Mouse (Mus musculus): Measurements from ENCODE around the gene Kri1. TPM values are rescaled to one million over a fixed set of nuclear protein-coding genes. Genes with fewer than 3 reads are reported as not detected.
"Not testable (repeated sequence)": the region's sequence is repeated elsewhere in the genome, so short reads cannot be mapped to it uniquely, and the experiment has no call there.

Gene Kri1
- polyA plus RNA-seq, 1 experiment from 2014 or later: 17.9 TPM

DNA sequence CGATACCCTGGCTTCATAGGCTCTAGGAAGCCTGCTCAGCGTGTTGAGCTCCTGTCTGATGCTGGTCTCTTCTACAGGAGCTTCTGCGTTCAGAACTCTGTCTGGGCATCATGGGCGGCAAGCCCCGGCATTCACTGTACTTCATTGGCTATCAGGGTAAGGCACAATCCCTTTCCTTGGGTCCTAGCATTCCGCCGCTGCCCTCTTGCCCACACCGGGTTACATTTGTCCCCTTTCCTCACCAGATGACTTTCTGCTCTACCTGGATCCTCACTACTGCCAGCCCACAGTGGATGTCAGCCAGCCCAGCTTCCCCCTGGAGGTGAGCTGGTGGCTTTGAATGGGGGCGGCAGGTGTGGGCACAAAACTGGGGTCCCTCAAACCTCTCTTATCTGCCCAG lies 15.4 kb downstream of the Kri1 start:
- ATAC-seq (ENCODE audit: insufficient number of reproducible peaks, insufficient read depth, low FRiP score, low TSS enrichment): no peak
- peaks cover 92% of the 10 kb centered on the region for H3K36me3 ChIP-seq
- no peaks in the 10 kb centered on the region for H3K9me3 ChIP-seq
- no peak overlapping the region for H3K9ac ChIP-seq
- H3K27me3 ChIP-seq: no peaks in the 10 kb centered on the region
- H3K4me2 ChIP-seq (replicated peaks): no peak overlapping the region
- no peaks in the 10 kb centered on the region for H3K4me1 ChIP-seq
- no peak overlapping the region for H3K4me3 ChIP-seq
- WGBS: 91% methylated on average over 9 of the region's 9 CpGs
- H3K27ac ChIP-seq: no peak overlapping the region

DNA sequence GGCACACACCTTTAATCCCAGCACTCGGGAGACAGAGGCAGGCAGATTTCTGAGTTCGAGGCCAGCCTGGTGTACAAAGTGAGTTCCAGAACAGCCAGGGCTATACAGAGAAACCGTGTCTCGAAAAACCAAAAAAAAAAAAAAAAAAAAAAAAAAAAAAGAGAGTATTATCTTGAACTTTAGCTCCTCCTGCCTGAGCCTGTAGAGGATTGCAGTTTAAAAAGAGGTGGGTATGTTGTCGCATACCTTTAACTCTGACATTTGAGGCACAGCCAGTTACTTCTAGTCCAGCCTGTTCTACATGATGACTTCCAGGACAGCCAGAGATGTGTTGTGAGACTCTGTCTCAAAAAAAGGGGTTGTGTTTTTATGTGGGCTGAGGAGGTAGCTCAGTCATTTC lies 18.2 kb downstream of the Kri1 start:
- not testable (repeated sequence) for H3K9me3 ChIP-seq; H3K9ac ChIP-seq; H3K4me3 ChIP-seq; H3K27me3 ChIP-seq; H3K27ac ChIP-seq; H3K4me2 ChIP-seq (replicated peaks); ATAC-seq (ENCODE audit: insufficient number of reproducible peaks, insufficient read depth, low FRiP score, low TSS enrichment)
- Histone ChIP-seq H3K4me1 (peaks cover 15% of the 10 kb centered on the region), H3K36me3 (peaks cover 74% of the 10 kb centered on the region)
- WGBS: 78% methylated on average over 5 of the region's 5 CpGs

DNA sequence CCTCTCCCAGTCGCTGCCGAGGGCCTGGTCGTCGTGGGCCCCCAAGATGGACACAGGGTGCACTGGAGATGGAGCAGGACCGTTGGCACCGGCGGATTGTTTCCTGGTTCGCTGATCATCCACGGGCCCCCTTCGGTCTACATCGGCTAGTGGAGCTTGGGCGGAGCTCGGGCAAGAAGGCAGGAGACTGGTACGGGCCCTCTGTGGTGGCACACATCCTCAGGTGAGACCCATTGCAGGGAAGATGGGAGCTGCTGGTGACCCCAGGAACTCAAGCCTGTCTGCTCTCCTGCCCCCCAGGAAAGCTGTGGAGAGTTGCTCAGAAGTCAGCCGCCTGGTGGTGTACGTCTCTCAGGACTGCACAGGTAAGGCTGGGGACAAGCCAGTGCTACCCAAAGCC lies 19.5 kb downstream of the Kri1 start:
- H3K9ac ChIP-seq: no peak overlapping the region
- H3K27ac ChIP-seq: no peak overlapping the region
- 95% methylated on average over 16 of the region's 16 CpGs for WGBS
- H3K27me3 ChIP-seq: no peaks in the 10 kb centered on the region
- H3K4me3 ChIP-seq: no peak overlapping the region
- H3K9me3 ChIP-seq: no peaks in the 10 kb centered on the region
- peaks cover 19% of the 10 kb centered on the region for H3K4me1 ChIP-seq
- peaks cover 61% of the 10 kb centered on the region for H3K36me3 ChIP-seq
- no peak for ATAC-seq (ENCODE audit: insufficient number of reproducible peaks, insufficient read depth, low FRiP score, low TSS enrichment)
- H3K4me2 ChIP-seq (replicated peaks): no peak overlapping the region

DNA sequence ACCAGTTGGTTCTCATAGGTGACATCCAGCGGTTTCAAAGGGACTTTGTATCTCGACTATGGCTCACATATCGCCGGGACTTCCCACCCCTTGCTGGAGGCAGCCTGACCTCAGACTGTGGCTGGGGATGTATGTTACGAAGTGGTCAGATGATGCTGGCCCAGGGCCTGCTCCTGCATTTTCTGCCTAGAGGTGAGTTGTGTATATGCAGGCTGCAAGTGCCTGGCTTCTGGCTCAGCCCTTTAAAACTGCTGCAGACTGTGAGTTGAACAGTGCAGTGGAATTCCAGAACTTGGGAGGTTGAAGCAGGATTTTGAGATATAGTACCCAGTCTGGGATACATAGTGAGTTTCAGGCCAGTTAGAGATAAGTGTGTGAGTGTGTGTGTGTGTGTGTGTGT lies 20.9 kb downstream of the Kri1 start:
- Histone ChIP-seq H3K9ac (no peak overlapping the region), H3K4me3 (no peak overlapping the region), H3K4me1 (peaks cover 19% of the 10 kb centered on the region), H3K27me3 (no peaks in the 10 kb centered on the region), H3K36me3 (peaks cover 49% of the 10 kb centered on the region), H3K27ac (no peak overlapping the region), H3K4me2 (replicated peaks) (no peak overlapping the region), H3K9me3 (no peaks in the 10 kb centered on the region)
- ATAC-seq (ENCODE audit: insufficient number of reproducible peaks, insufficient read depth, low FRiP score, low TSS enrichment): no peak
- WGBS: 89% methylated on average over 5 of the region's 5 CpGs

DNA sequence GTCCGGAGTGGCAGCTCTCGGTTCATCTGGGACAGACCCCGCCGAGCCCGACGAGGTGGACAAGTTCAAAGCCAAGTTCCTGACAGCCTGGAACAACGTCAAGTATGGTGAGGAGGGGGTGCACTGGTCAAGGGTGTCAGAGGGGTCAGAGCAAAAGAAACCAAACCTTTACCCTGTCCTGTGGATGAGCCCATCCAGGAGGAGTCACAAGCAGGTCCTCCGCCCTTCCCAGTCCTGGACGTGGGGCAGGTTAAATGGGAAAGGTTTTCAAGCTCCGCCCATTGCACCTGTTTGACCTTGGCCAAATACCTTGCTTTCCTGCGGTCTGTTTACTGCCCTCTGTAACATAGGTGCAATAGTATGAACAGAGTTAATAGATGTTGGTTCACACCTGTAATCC lies 22.2 kb downstream of the Kri1 start:
- peak overlapping the region; percentile 82 for H3K4me2 ChIP-seq (replicated peaks)
- peaks cover 36% of the 10 kb centered on the region for H3K36me3 ChIP-seq
- no peaks in the 10 kb centered on the region for H3K27me3 ChIP-seq
- H3K27ac ChIP-seq: no peak overlapping the region
- peak overlapping the region; percentile 80 for H3K4me3 ChIP-seq
- 5% methylated on average over 11 of the region's 11 CpGs for WGBS
- no peaks in the 10 kb centered on the region for H3K9me3 ChIP-seq
- H3K4me1 ChIP-seq: peaks cover 19% of the 10 kb centered on the region
- H3K9ac ChIP-seq: peak overlapping the region; percentile 81
- ATAC-seq (ENCODE audit: insufficient number of reproducible peaks, insufficient read depth, low FRiP score, low TSS enrichment): 0 out of 2 replicates have a peak, but pooled peaks have one; percentile 9

DNA sequence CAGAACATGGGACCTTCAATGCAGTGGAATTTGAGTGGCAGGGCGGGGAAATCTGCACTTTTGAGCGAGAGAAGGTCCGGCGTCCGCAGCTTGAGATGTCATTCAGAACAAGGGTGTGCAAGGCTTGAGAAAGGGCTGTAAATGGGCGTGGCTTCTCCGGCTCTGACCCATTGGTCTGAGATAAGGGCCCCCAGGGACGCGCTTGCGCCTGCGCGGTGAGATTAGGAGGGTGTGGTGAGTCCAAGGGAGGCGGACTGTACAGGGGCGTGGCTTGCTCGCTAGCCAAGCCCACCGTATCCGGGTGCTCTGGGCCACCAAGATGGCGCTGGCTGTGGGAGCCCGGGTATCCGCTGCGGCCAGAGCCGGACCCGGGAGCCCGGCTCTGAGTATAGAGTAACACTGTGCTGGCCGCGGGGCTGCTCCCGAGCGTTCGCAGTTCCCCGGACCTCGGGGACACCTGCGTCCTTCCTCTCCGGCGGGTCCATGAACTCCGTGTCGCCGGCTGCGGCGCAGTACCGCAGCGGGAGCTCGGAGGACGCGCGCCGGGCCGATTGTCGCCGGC lies 22.7 kb downstream of the Kri1 start, which contains the start of gene Atg4d:
Atg4d (plus strand) TSS at position 294 of the 562 bp plus-strand sequence.
- H3K4me1 ChIP-seq: peaks cover 19% of the 10 kb centered on the region
- no peaks in the 10 kb centered on the region for H3K9me3 ChIP-seq
- WGBS: under 1% methylated on average over 49 of the region's 49 CpGs
- H3K4me3 ChIP-seq: peak within 1 kb of the TSS; percentile 80
- peak within 1 kb of the TSS; percentile 81 for H3K9ac ChIP-seq
- peak within 1 kb of the TSS; percentile 77 for H3K27ac ChIP-seq
- peaks cover 31% of the 10 kb centered on the region for H3K36me3 ChIP-seq
- H3K27me3 ChIP-seq: no peaks in the 10 kb centered on the region
- ATAC-seq (ENCODE audit: insufficient number of reproducible peaks, insufficient read depth, low FRiP score, low TSS enrichment): peak; percentile 93
- peak within 1 kb of the TSS; percentile 82 for H3K4me2 ChIP-seq (replicated peaks)

DNA sequence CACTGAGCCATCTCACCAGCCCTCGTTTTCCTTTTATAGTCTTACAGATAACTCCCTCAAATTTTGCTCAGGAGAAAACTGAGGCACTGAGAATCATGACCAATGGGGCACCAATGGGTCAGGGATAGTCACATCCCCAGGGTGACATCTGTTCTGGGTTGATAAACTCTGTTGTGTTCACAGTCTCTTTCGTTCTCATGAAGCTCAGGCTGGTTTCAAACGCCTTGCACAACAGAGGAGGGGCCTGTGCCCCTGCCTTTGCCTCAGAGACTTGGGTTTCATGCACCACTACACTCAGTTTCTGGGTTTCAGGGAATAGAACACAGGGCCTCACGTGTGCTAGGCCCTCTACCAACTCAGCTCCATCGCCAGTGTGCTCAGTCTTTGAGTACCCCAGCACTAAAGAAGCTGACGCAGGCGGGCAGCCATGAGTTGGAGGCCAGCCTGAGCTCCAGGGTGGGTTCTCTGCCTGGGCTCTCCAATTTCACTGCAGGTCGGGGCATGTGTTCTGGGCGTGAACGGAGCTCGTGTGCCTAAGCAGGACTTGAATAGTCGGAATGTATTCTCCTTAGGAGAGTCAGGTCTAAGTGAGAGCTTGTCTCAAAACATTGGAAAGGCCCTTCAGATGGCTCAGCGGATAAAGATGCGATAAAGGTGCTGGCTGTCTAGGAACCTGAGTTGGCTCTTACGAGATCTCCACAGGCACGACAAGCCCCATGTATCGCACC lies 23.3 kb downstream of the Kri1 start:
- Histone ChIP-seq H3K36me3 (peaks cover 26% of the 10 kb centered on the region), H3K4me3 (peak overlapping the region; percentile 80)
- WGBS: 15% methylated on average over 17 of the region's 17 CpGs

DNA sequence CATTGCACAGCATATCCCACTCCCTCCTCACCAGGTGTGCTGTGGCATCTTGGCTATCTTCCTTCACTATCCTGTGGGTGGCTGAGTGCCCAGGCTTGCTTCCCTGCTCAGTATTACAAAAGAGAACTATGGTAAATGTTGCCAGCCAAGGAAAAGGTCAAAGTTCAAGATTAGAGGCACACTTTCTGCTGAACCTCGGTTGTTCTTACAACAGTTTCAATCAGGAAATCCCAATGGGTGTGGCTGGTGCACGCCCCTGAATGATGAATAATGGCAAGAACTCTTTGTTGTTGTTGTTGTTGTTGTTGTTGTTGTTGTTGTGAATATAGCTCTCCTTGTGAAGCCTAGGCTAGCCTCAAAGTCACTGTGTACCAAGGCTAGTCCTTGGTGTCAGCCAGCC lies 25.9 kb downstream of the Kri1 start:
- no peak for ATAC-seq (ENCODE audit: insufficient number of reproducible peaks, insufficient read depth, low FRiP score, low TSS enrichment)
- peaks cover 5% of the 10 kb centered on the region; the same call in 1 of the 2 replicates for H3K36me3 ChIP-seq
- no peak overlapping the region for H3K27ac ChIP-seq
- H3K9ac ChIP-seq: no peak overlapping the region
- H3K4me2 ChIP-seq (replicated peaks): no peak overlapping the region
- H3K9me3 ChIP-seq: no peaks in the 10 kb centered on the region
- H3K4me3 ChIP-seq: no peak overlapping the region
- H3K4me1 ChIP-seq: peaks cover 17% of the 10 kb centered on the region
- no peaks in the 10 kb centered on the region for H3K27me3 ChIP-seq
- 68% methylated on average over 2 of the region's 2 CpGs for WGBS

More for the DNA sequence above, 23.3 kb downstream of the Kri1 start:
- peak overlapping the region; percentile 82 for H3K4me2 ChIP-seq (replicated peaks)
- H3K4me1 ChIP-seq: peaks cover 19% of the 10 kb centered on the region
- no peaks in the 10 kb centered on the region for H3K27me3 ChIP-seq
- peak overlapping the region; percentile 77 for H3K27ac ChIP-seq
- no peaks in the 10 kb centered on the region for H3K9me3 ChIP-seq
- ATAC-seq (ENCODE audit: insufficient number of reproducible peaks, insufficient read depth, low FRiP score, low TSS enrichment): peak; percentile 42
- H3K9ac ChIP-seq: peak overlapping the region; percentile 81; the same call in 1 of the 2 replicates

DNA sequence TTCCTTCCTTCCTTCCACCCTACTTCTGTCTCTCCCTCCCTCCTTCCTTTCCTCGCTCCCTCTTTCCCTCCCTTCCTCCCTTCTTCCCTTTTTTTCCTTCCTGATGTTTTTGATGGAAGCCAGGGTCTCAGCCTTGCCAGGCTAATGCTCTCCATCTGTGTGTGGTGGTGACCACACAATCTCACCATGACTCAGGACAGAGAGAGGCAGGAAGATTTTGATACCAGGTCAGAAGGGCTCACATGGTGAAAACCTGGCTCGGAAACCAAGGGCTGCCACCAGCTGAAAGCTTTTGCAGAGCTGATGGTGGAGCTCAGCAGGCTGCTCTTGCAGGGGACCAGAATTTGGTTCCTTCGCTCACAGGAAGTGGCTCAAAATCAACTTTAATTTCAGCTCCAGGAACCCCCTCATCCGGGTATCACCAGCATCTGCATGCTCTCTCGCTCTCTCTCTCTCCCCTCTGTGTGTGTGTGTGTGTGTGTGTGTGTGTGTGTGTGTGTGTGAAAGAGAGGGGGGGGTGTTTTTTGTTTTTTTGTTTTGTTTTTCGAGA lies 27.2 kb downstream of the Kri1 start:
- Histone ChIP-seq H3K9me3 (no peaks in the 10 kb centered on the region), H3K4me3 (no peak overlapping the region), H3K36me3 (no peaks in the 10 kb centered on the region), H3K4me1 (peaks cover 7% of the 10 kb centered on the region), H3K4me2 (replicated peaks) (no peak overlapping the region), H3K9ac (no peak overlapping the region), H3K27ac (no peak overlapping the region), H3K27me3 (no peaks in the 10 kb centered on the region)
- 61% methylated on average over 6 of the region's 6 CpGs for WGBS
- no peak for ATAC-seq (ENCODE audit: insufficient number of reproducible peaks, insufficient read depth, low FRiP score, low TSS enrichment)

DNA sequence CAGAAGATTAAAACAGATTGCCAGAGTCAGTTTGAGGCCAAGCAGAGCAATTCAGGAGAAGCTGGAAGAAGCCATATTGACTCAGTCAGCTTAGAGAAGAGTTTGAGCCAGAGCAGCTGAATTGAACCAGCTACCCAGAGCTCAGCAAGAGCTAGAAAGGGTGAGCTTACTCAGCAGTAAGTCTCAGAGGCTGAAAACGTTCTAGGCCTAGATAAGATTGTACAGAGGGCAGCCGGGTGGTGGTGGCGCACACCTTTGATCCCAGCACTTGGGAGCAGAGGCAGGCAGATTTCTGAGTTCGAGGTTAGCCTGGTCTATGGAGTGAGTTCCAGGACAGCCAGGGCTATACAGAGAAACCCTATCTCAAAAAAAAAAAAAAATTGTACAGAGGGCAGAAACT lies 31.4 kb downstream of the Kri1 start:
- H3K4me3 ChIP-seq; H3K36me3 ChIP-seq; H3K4me2 ChIP-seq (replicated peaks); H3K27ac ChIP-seq; H3K9me3 ChIP-seq; H3K4me1 ChIP-seq; ATAC-seq (ENCODE audit: insufficient number of reproducible peaks, insufficient read depth, low FRiP score, low TSS enrichment); H3K27me3 ChIP-seq; H3K9ac ChIP-seq: not testable (repeated sequence)
- 78% methylated on average over 4 of the region's 4 CpGs for WGBS

DNA sequence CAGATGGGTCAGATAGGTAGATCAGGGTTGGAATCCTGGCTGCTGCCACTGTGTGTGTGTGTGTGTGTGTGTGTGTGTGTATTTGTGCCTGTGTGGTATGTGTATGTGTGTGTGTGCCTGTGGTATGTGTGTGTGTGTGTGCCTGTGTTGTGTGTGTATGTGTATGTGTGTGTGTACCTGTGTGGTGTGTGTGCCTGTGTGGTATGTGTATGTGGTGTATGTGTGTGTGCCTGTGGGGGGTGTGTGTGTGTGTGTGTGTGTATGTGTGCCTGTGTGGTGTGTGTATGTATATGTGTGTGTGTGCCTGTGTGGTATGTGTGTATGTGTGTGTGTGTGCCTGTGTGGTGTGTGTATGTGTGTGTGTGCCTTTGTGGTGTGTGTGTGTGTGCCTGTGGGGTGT lies 33.1 kb downstream of the Kri1 start:
- Histone ChIP-seq H3K4me2 (replicated peaks) (no peak overlapping the region), H3K9ac (no peak overlapping the region), H3K4me3 (no peak overlapping the region), H3K9me3 (no peaks in the 10 kb centered on the region), H3K4me1 (0 out of 2 replicates have a peak, but pooled peaks cover 6% of the 10 kb centered on the region), H3K27me3 (peaks cover 21% of the 10 kb centered on the region), H3K27ac (no peak overlapping the region), H3K36me3 (no peaks in the 10 kb centered on the region)
- no peak for ATAC-seq (ENCODE audit: insufficient number of reproducible peaks, insufficient read depth, low FRiP score, low TSS enrichment)

Measured in embryonic facial prominence, embryonic 12.5 days (tissue).